Mouse (Mus musculus): Measurements from ENCODE around the gene Frmd7. TPM values are rescaled to one million over a fixed set of nuclear protein-coding genes. Genes with fewer than 3 reads are reported as not detected.

Gene Frmd7
- not detected in 2 replicates for polyA plus RNA-seq (2015; fragmentation: Nextera tagmentation; extraction: Ambion mirVana)

GRCm38 (mm10) chrX:50942610-50943009 lies at the start of gene Frmd7:
Gene Frmd7 (minus strand): TSS chrX:50942710.
- Histone ChIP-seq H3K36me3 (ENCODE audit: poor library complexity, severe bottlenecking) (no peaks in the 10 kb centered on the region), H3K9ac (no peak within 1 kb of the TSS), H3K4me1 (no peaks in the 10 kb centered on the region), H3K4me3 (no peak within 1 kb of the TSS), H3K9me3 (replicated peaks) (no peaks in the 10 kb centered on the region), H3K27me3 (no peaks in the 10 kb centered on the region), H3K4me2 (no peak within 1 kb of the TSS), H3K27ac (no peak within 1 kb of the TSS)
- ATAC-seq, result no peak
- 67% methylated on average over 14 of the region's 14 CpGs for WGBS

- Histone ChIP-seq H3K4me3 (no peak overlapping the region), H3K27me3 (no peaks in the 10 kb centered on the region), H3K4me2 (no peak overlapping the region), H3K4me1 (no peaks in the 10 kb centered on the region), H3K27ac (no peak overlapping the region), H3K36me3 (ENCODE audit: poor library complexity, severe bottlenecking) (no peaks in the 10 kb centered on the region), H3K9ac (no peak overlapping the region), H3K9me3 (replicated peaks) (no peaks in the 10 kb centered on the region)
- no peak for ATAC-seq
- 95% methylated on average over 5 of the region's 5 CpGs for WGBS
Observed at GRCm38 (mm10) chrX:50991324-50991723, 48.8 kb upstream of the Frmd7 start.

DNA sequence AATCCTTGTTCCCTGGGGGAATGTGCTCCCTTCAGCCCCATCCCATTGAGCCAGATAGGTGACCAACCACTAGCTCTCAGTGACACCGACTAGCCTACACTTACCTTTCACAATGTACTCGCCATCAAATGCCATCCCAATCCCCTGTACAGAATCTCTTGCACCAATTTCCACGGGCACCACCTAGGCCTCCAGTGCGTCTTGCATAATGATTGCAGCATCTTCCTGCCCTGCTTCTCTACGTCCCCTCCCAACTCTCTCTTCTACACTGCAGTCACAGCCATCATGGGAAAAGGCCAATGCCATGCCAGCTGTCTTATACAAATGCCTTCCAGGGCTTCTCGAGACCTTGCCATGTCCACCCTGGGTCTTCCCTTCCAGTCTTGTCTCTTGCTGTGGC lies 47.4 kb upstream of the Frmd7 start:
- Histone ChIP-seq H3K4me2 (no peak overlapping the region), H3K36me3 (ENCODE audit: poor library complexity, severe bottlenecking) (no peaks in the 10 kb centered on the region), H3K27ac (no peak overlapping the region), H3K4me3 (no peak overlapping the region), H3K4me1 (no peaks in the 10 kb centered on the region), H3K27me3 (no peaks in the 10 kb centered on the region), H3K9ac (no peak overlapping the region), H3K9me3 (replicated peaks) (no peaks in the 10 kb centered on the region)
- no peak for ATAC-seq
- WGBS, result 92% methylated on average over 6 of the region's 6 CpGs

- H3K4me2 ChIP-seq, result no peak overlapping the region
- H3K27ac ChIP-seq, result no peak overlapping the region
- H3K9ac ChIP-seq, result no peak overlapping the region
- 75% methylated on average over 1 of the region's 1 CpGs for WGBS
- no peak overlapping the region for H3K4me3 ChIP-seq
- no peaks in the 10 kb centered on the region for H3K4me1 ChIP-seq
- H3K27me3 ChIP-seq, result no peaks in the 10 kb centered on the region
- H3K36me3 ChIP-seq (ENCODE audit: poor library complexity, severe bottlenecking), result no peaks in the 10 kb centered on the region
- no peaks in the 10 kb centered on the region for H3K9me3 ChIP-seq (replicated peaks)
- no peak for ATAC-seq
Observed at GRCm38 (mm10) chrX:50988581-50988980, 46.1 kb upstream of the Frmd7 start.

DNA sequence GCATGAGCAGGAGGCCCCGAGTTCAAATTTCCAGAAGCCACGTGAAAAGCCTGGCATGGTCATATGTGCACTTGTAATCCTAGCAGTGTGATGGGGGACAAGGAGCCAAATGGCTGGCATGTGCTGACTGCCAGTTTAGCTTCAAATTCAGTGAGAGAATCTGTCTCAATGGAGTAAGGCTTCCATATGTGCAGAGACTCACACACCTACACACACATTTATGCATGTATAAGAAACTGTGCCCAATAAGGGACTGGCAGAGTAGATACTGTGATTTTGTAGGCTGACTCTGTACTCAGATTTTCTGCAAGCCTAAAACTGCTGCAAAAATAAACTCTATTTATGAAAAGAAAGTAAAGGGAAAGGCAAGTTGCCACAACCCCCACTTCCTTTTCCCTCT lies 35.9 kb upstream of the Frmd7 start:
- Histone ChIP-seq H3K36me3 (ENCODE audit: poor library complexity, severe bottlenecking) (no peaks in the 10 kb centered on the region), H3K27me3 (no peaks in the 10 kb centered on the region), H3K4me1 (no peaks in the 10 kb centered on the region), H3K9me3 (replicated peaks) (no peaks in the 10 kb centered on the region), H3K9ac (no peak overlapping the region), H3K27ac (no peak overlapping the region), H3K4me2 (no peak overlapping the region), H3K4me3 (no peak overlapping the region)
- ATAC-seq, result no peak
- 68% methylated on average over 2 of the region's 2 CpGs for WGBS

DNA sequence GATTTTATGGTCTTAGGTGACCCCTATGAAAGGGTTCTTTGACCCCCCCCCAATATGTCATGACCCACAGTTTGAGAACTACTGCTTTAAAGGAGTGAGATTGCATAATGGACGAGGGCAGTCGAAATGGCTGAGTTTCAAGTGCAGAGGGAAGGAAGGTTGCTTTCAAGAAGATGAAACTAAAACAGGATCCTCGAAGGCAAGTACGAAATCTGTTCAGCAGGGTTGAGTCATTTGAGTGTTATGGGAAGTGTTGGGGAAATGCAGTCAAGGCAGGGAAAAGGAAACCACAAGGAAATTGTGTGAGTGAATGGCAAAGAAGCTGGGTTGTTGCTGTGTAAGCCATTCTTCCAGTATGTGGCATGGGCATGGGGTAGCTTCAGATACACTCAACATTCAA lies 29.6 kb upstream of the Frmd7 start:
- WGBS, result 87% methylated on average over 4 of the region's 4 CpGs
- H3K4me3 ChIP-seq, result no peak overlapping the region
- no peaks in the 10 kb centered on the region for H3K36me3 ChIP-seq (ENCODE audit: poor library complexity, severe bottlenecking)
- H3K4me1 ChIP-seq, result no peaks in the 10 kb centered on the region
- no peak for ATAC-seq
- H3K27ac ChIP-seq, result no peak overlapping the region
- H3K4me2 ChIP-seq, result no peak overlapping the region
- no peaks in the 10 kb centered on the region for H3K9me3 ChIP-seq (replicated peaks)
- H3K27me3 ChIP-seq, result no peaks in the 10 kb centered on the region
- no peak overlapping the region for H3K9ac ChIP-seq

DNA sequence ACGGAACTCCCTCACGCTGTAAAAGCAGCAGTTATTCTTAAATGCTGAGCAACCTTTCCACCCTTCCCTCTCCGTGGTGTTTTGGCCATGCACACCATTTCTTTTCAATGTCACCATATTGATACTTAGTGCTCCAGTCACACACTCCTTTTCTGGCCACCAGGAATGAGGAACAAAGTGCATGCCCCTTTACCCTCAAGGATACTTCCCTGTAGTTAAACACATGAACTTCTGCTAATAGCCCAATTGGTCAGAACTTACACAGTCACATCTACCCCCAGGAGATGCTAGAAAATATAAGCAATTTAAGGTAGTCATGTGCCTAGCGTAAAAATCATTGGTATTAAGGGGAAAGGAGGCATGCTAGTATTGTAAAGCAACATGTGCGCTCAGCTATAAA lies 27.4 kb upstream of the Frmd7 start:
- H3K9me3 ChIP-seq (replicated peaks), result no peaks in the 10 kb centered on the region
- no peak overlapping the region for H3K27ac ChIP-seq
- no peak overlapping the region for H3K4me3 ChIP-seq
- 87% methylated on average over 5 of the region's 5 CpGs for WGBS
- no peaks in the 10 kb centered on the region for H3K36me3 ChIP-seq (ENCODE audit: poor library complexity, severe bottlenecking)
- H3K4me2 ChIP-seq, result no peak overlapping the region
- no peaks in the 10 kb centered on the region for H3K27me3 ChIP-seq
- H3K4me1 ChIP-seq, result no peaks in the 10 kb centered on the region
- H3K9ac ChIP-seq, result no peak overlapping the region
- ATAC-seq, result no peak

DNA sequence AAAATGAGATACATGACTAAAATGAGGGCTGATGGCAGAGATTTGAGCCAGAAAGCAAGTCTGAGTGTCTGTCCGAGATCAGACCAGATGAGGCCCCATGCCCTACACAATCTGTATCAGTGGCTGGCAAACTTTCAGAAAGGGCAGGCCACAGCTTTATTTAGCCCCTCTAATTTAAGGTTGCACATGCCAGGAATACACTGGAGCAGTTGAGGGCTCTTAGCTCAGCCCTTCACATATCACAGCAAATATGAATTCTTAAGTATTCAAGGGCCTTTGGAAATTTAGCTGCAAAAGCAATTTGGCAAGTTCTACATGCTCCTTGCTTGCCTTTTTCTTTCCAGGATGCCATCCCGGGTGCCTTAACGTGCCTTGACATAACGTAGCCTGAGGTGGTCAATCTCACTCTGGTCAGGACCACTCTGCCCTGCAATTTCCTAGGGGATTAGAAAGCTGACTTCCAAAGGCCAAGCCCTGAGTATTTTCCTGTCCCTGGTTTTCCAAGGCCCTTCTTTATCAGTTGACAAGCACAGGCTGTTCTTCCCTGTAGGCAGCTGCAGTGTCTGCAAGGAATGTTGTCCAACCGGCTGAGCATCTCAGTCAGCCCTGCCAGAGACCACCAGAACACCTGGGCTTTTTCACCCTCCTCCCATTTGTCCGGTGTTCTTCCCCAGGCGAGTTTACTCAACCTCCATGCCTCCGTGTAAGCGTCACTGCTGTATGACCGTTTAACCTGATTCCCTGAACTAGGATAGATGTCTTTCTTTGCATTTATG lies 25.8 kb upstream of the Frmd7 start:
- no peak overlapping the region for H3K4me2 ChIP-seq
- no peaks in the 10 kb centered on the region for H3K36me3 ChIP-seq (ENCODE audit: poor library complexity, severe bottlenecking)
- H3K4me3 ChIP-seq, result no peak overlapping the region
- no peaks in the 10 kb centered on the region for H3K27me3 ChIP-seq
- H3K9ac ChIP-seq, result no peak overlapping the region
- 79% methylated on average over 10 of the region's 10 CpGs for WGBS
- no peaks in the 10 kb centered on the region for H3K4me1 ChIP-seq
- no peaks in the 10 kb centered on the region for H3K9me3 ChIP-seq (replicated peaks)
- no peak overlapping the region for H3K27ac ChIP-seq
- no peak for ATAC-seq

GRCm38 (mm10) chrX:50965157-50965556 lies 22.6 kb upstream of the Frmd7 start:
- ATAC-seq, result no peak
- H3K27me3 ChIP-seq, result no peaks in the 10 kb centered on the region
- 81% methylated on average over 3 of the region's 3 CpGs for WGBS

DNA sequence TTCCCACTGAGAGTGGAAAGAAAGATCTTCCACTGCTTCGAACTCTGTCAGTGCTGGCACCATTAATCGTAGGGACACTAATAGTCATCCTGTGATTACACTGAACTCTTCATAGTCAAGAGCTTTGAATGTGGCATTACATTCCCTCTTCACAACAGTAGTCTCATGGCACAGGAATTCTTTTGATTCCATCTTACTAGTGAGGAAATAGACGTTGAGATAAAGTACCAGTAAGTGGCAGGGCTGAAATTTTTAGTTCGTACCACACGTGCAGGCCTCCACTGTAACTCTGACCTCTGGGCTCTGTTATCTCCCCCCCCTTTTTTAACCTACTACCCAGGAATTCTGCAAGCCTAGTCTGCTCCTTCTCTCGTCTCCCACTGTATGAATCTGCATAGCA lies 20.4 kb upstream of the Frmd7 start:
- no peak for ATAC-seq

More at GRCm38 (mm10) chrX:50965157-50965556, 22.6 kb upstream of the Frmd7 start:
- no peak overlapping the region for H3K4me3 ChIP-seq
- no peak overlapping the region for H3K27ac ChIP-seq
- H3K36me3 ChIP-seq (ENCODE audit: poor library complexity, severe bottlenecking), result no peaks in the 10 kb centered on the region
- no peaks in the 10 kb centered on the region for H3K4me1 ChIP-seq
- no peaks in the 10 kb centered on the region for H3K9me3 ChIP-seq (replicated peaks)
- no peak overlapping the region for H3K9ac ChIP-seq
- H3K4me2 ChIP-seq, result no peak overlapping the region

DNA sequence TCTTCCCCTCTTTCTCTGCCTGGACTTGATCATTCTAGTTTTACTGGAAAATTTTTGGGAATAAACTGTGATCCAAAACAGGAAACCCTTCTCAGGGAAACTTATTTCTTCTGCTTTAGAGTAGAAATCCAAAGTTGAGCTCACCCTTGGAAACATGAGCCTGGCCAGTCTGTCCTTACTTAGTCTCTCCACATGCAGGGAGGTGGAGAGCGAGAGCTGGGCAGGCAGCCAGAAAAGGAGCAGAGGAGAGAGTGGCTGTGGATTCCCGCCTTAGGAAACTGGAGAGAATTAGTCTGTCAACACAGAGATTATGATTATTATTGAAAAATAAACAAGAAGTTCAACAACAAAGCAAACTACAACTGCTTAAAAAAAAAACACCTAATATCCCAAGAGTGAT lies 6.1 kb upstream of the Frmd7 start:
- no peak overlapping the region for H3K4me2 ChIP-seq
- H3K27me3 ChIP-seq, result no peaks in the 10 kb centered on the region
- 25% methylated on average over 2 of the region's 2 CpGs for WGBS
- H3K4me3 ChIP-seq, result no peak overlapping the region
- no peak overlapping the region for H3K9ac ChIP-seq
- no peaks in the 10 kb centered on the region for H3K36me3 ChIP-seq (ENCODE audit: poor library complexity, severe bottlenecking)
- no peak overlapping the region for H3K27ac ChIP-seq
- H3K9me3 ChIP-seq (replicated peaks), result no peaks in the 10 kb centered on the region
- no peaks in the 10 kb centered on the region for H3K4me1 ChIP-seq
- ATAC-seq, result no peak

More for the DNA sequence above, 20.4 kb upstream of the Frmd7 start:
- WGBS, result 82% methylated on average over 6 of the region's 6 CpGs
- Histone ChIP-seq H3K4me3 (no peak overlapping the region), H3K4me2 (no peak overlapping the region), H3K27me3 (no peaks in the 10 kb centered on the region), H3K27ac (no peak overlapping the region), H3K4me1 (no peaks in the 10 kb centered on the region), H3K9ac (no peak overlapping the region), H3K9me3 (replicated peaks) (no peaks in the 10 kb centered on the region), H3K36me3 (ENCODE audit: poor library complexity, severe bottlenecking) (no peaks in the 10 kb centered on the region)

- H3K4me2 ChIP-seq, result no peak overlapping the region
- H3K4me1 ChIP-seq, result no peaks in the 10 kb centered on the region
- no peak overlapping the region for H3K9ac ChIP-seq
- WGBS, result 82% methylated on average over 4 of the region's 4 CpGs
- no peaks in the 10 kb centered on the region for H3K9me3 ChIP-seq (replicated peaks)
- ATAC-seq, result no peak
- H3K36me3 ChIP-seq (ENCODE audit: poor library complexity, severe bottlenecking), result no peaks in the 10 kb centered on the region
- H3K4me3 ChIP-seq, result no peak overlapping the region
- H3K27me3 ChIP-seq, result no peaks in the 10 kb centered on the region
- no peak overlapping the region for H3K27ac ChIP-seq
Observed at GRCm38 (mm10) chrX:50948116-50948515, 5.6 kb upstream of the Frmd7 start.

GRCm38 (mm10) chrX:50937117-50937516 lies 5.4 kb downstream of the Frmd7 start:
- H3K27ac ChIP-seq, result no peak overlapping the region
- 96% methylated on average over 3 of the region's 3 CpGs for WGBS
- no peak overlapping the region for H3K9ac ChIP-seq
- H3K4me3 ChIP-seq, result no peak overlapping the region
- H3K4me2 ChIP-seq, result no peak overlapping the region
- no peaks in the 10 kb centered on the region for H3K36me3 ChIP-seq (ENCODE audit: poor library complexity, severe bottlenecking)
- no peak for ATAC-seq
- no peaks in the 10 kb centered on the region for H3K4me1 ChIP-seq
- no peaks in the 10 kb centered on the region for H3K9me3 ChIP-seq (replicated peaks)
- H3K27me3 ChIP-seq, result no peaks in the 10 kb centered on the region
